Mouse (Mus musculus) midbrain, embryonic 15.5 days (tissue): Measurements from ENCODE around the gene Bnc1. TPM values are rescaled to one million over a fixed set of nuclear protein-coding genes. Genes with fewer than 3 reads are reported as not detected.

Source experiments
- ATAC-seq: fragments of 200-750 bp; cut with Nextera tagmentation; replicated peaks from 2 replicates; pipeline ENCODE4 v1.8.0; 2017; ENCODE audit warnings: moderate TSS enrichment
- H3K27ac ChIP-seq: fragments of 300-500 bp; sonication (generic); 2 replicates; pipeline ENCODE4 v1.5.1; 2015; ENCODE audit warnings: mild to moderate bottlenecking, inconsistent platforms
- H3K27me3 ChIP-seq: fragments of 300-500 bp; sonication (generic); replicated peaks from 2 replicates; pipeline ENCODE4 v1.6.1; 2015; ENCODE audit warnings: inconsistent platforms
- H3K36me3 ChIP-seq: fragments of 300-500 bp; sonication (generic); replicated peaks from 2 replicates; pipeline ENCODE4 v1.6.1; 2015; ENCODE audit warnings: inconsistent platforms
- H3K4me1 ChIP-seq: fragments of 300-500 bp; sonication (generic); 2 replicates; pipeline ENCODE4 v1.6.1; 2015; ENCODE audit warnings: inconsistent platforms
- H3K4me2 ChIP-seq: fragments of 300-500 bp; sonication (generic); 2 replicates; pipeline ENCODE4 v1.6.1; 2015; ENCODE audit warnings: inconsistent platforms, mild to moderate bottlenecking, moderate library complexity
- H3K4me3 ChIP-seq: fragments of 300-500 bp; sonication (generic); 2 replicates; pipeline ENCODE4 v1.5.1; 2015; ENCODE audit warnings: mild to moderate bottlenecking, inconsistent platforms
- H3K9ac ChIP-seq: fragments of 300-500 bp; sonication (generic); 2 replicates; pipeline ENCODE4 v1.6.1; 2015; ENCODE audit warnings: mild to moderate bottlenecking, inconsistent platforms
- H3K9me3 ChIP-seq: fragments of 300-500 bp; sonication (generic); 2 replicates; pipeline ENCODE4 v1.6.1; 2016; ENCODE audit warnings: inconsistent platforms
- WGBS: fragments of 180-500 bp; shearing (Covaris S2); methylation state at CpG from one replicate; pipeline ENCODE4 v1.1.7; 2015; ENCODE audit warnings: mixed read lengths; 5-methylcytosine and 5-hydroxymethylcytosine counted together
- polyA plus RNA-seq: library from polyadenylated mRNA; unstranded; fragments of >200 nt; fragmentation: Nextera tagmentation; extraction: Ambion mirVana; gene quantifications from 2 replicates; pipeline ENCODE4 v1.2.1, GENCODE M21; 2015

The Bnc1 gene
- polyA plus RNA-seq, 1 experiment from 2014 or later, result 0.08 TPM

GRCm38 (mm10) chr7:82004228-82004627 is 12.1 kb upstream of the Bnc1 start:
- H3K4me1 ChIP-seq, result no peaks in the 10 kb centered on the region
- no peaks in the 10 kb centered on the region for H3K9me3 ChIP-seq
- ATAC-seq, result no peak
- H3K27me3 ChIP-seq, result no peaks in the 10 kb centered on the region
- H3K4me2 ChIP-seq, result no peak overlapping the region
- no peak overlapping the region for H3K4me3 ChIP-seq
- no peak overlapping the region for H3K9ac ChIP-seq
- WGBS, result 65% methylated on average over 2 of the region's 2 CpGs
- no peak overlapping the region for H3K27ac ChIP-seq
- no peaks in the 10 kb centered on the region for H3K36me3 ChIP-seq

- 80% methylated on average over 2 of the region's 2 CpGs for WGBS
- no peaks in the 10 kb centered on the region for H3K36me3 ChIP-seq
- H3K27me3 ChIP-seq, result peaks cover 18% of the 10 kb centered on the region
- H3K9ac ChIP-seq, result no peak overlapping the region
- ATAC-seq, result no peak
- H3K4me1 ChIP-seq, result no peaks in the 10 kb centered on the region
- H3K4me3 ChIP-seq, result no peak overlapping the region
- no peaks in the 10 kb centered on the region for H3K9me3 ChIP-seq
- no peak overlapping the region for H3K27ac ChIP-seq
- no peak overlapping the region for H3K4me2 ChIP-seq
Observed at GRCm38 (mm10) chr7:81999816-82000215, 7.7 kb upstream of the Bnc1 start.

GRCm38 (mm10) chr7:81999372-81999771 is 7.3 kb upstream of the Bnc1 start:
- H3K9me3 ChIP-seq, result no peaks in the 10 kb centered on the region
- H3K36me3 ChIP-seq, result no peaks in the 10 kb centered on the region
- no peak overlapping the region for H3K4me2 ChIP-seq
- 71% methylated on average over 7 of the region's 7 CpGs for WGBS
- H3K27ac ChIP-seq, result no peak overlapping the region
- no peak overlapping the region for H3K9ac ChIP-seq
- H3K4me1 ChIP-seq, result no peaks in the 10 kb centered on the region
- no peak overlapping the region for H3K4me3 ChIP-seq
- no peak for ATAC-seq
- peaks cover 22% of the 10 kb centered on the region for H3K27me3 ChIP-seq

GRCm38 (mm10) chr7:81995975-81996374 is 3.9 kb upstream of the Bnc1 start:
- Histone ChIP-seq H3K27me3 (peaks cover 54% of the 10 kb centered on the region), H3K9me3 (no peaks in the 10 kb centered on the region), H3K36me3 (no peaks in the 10 kb centered on the region), H3K4me3 (no peak overlapping the region), H3K4me1 (peaks cover 13% of the 10 kb centered on the region), H3K9ac (no peak overlapping the region), H3K4me2 (no peak overlapping the region), H3K27ac (no peak overlapping the region)
- ATAC-seq, result no peak
- 27% methylated on average over 9 of the region's 9 CpGs for WGBS

- peaks cover 59% of the 10 kb centered on the region for H3K27me3 ChIP-seq
- 86% methylated on average over 6 of the region's 6 CpGs for WGBS
Observed at GRCm38 (mm10) chr7:81995126-81995525, 3.0 kb upstream of the Bnc1 start.

GRCm38 (mm10) chr7:81993140-81993539 is 1.0 kb upstream of the Bnc1 start:
- no peak for ATAC-seq
- 0 out of 2 replicates have a peak overlapping the region, but pooled peaks have one; percentile 89 for H3K4me2 ChIP-seq
- WGBS, result 48% methylated on average over 7 of the region's 7 CpGs
- no peak overlapping the region for H3K27ac ChIP-seq
- H3K27me3 ChIP-seq, result peaks cover 74% of the 10 kb centered on the region
- no peaks in the 10 kb centered on the region for H3K36me3 ChIP-seq
- H3K4me3 ChIP-seq, result no peak overlapping the region
- H3K9me3 ChIP-seq, result no peaks in the 10 kb centered on the region
- H3K9ac ChIP-seq, result no peak overlapping the region
- H3K4me1 ChIP-seq, result peaks cover 13% of the 10 kb centered on the region

More at GRCm38 (mm10) chr7:81995126-81995525, 3.0 kb upstream of the Bnc1 start:
- H3K27ac ChIP-seq, result no peak overlapping the region
- no peak overlapping the region for H3K4me3 ChIP-seq
- H3K36me3 ChIP-seq, result no peaks in the 10 kb centered on the region
- peaks cover 13% of the 10 kb centered on the region for H3K4me1 ChIP-seq
- ATAC-seq, result no peak
- no peak overlapping the region for H3K9ac ChIP-seq
- H3K9me3 ChIP-seq, result no peaks in the 10 kb centered on the region
- no peak overlapping the region for H3K4me2 ChIP-seq

GRCm38 (mm10) chr7:81991611-81992061 is 456 bp downstream of the Bnc1 start:
- Histone ChIP-seq H3K36me3 (no peaks in the 10 kb centered on the region), H3K9ac (peak overlapping the region; percentile 20; the same call in 1 of the 2 replicates), H3K27me3 (peaks cover 71% of the 10 kb centered on the region), H3K4me2 (peak overlapping the region; percentile 89), H3K4me1 (peaks cover 13% of the 10 kb centered on the region), H3K4me3 (peak overlapping the region; percentile 47), H3K27ac (no peak overlapping the region), H3K9me3 (no peaks in the 10 kb centered on the region)
- WGBS, result under 1% methylated on average over 36 of the region's 36 CpGs
- no peak; the same call in 1 of the 2 replicates for ATAC-seq

- Histone ChIP-seq H3K4me1 (peaks cover 13% of the 10 kb centered on the region), H3K4me2 (peak overlapping the region; percentile 89), H3K9ac (no peak overlapping the region), H3K4me3 (no peak overlapping the region), H3K27ac (no peak overlapping the region), H3K27me3 (peaks cover 70% of the 10 kb centered on the region), H3K9me3 (no peaks in the 10 kb centered on the region), H3K36me3 (no peaks in the 10 kb centered on the region)
- whole genome bisulfite sequencing, result 5% methylated on average over 12 of the region's 12 CpGs
- ATAC-seq, result no peak
Observed at GRCm38 (mm10) chr7:81991116-81991515, 976 bp downstream of the Bnc1 start.

- Histone ChIP-seq H3K27me3 (peaks cover 2% of the 10 kb centered on the region), H3K4me3 (no peak overlapping the region), H3K4me2 (no peak overlapping the region), H3K9ac (no peak overlapping the region), H3K36me3 (no peaks in the 10 kb centered on the region), H3K27ac (no peak overlapping the region), H3K4me1 (no peaks in the 10 kb centered on the region), H3K9me3 (no peaks in the 10 kb centered on the region)
- WGBS, result 89% methylated on average over 6 of the region's 6 CpGs
- no peak for ATAC-seq
Observed at GRCm38 (mm10) chr7:81983651-81984050, 8.4 kb downstream of the Bnc1 start.

- no peaks in the 10 kb centered on the region for H3K36me3 ChIP-seq
- H3K4me2 ChIP-seq, result no peak overlapping the region
- H3K4me3 ChIP-seq, result no peak overlapping the region
- no peaks in the 10 kb centered on the region for H3K4me1 ChIP-seq
- no peaks in the 10 kb centered on the region for H3K27me3 ChIP-seq
- no peak for ATAC-seq
- H3K27ac ChIP-seq, result no peak overlapping the region
- H3K9me3 ChIP-seq, result no peaks in the 10 kb centered on the region
- WGBS, result 78% methylated on average over 8 of the region's 8 CpGs
- H3K9ac ChIP-seq, result no peak overlapping the region
Observed at GRCm38 (mm10) chr7:81978304-81978703, 13.8 kb downstream of the Bnc1 start.

- no peaks in the 10 kb centered on the region for H3K9me3 ChIP-seq
- no peaks in the 10 kb centered on the region for H3K4me1 ChIP-seq
- H3K36me3 ChIP-seq, result no peaks in the 10 kb centered on the region
- H3K27me3 ChIP-seq, result no peaks in the 10 kb centered on the region
- H3K4me3 ChIP-seq, result no peak overlapping the region
- H3K9ac ChIP-seq, result no peak overlapping the region
- H3K4me2 ChIP-seq, result no peak overlapping the region
- H3K27ac ChIP-seq, result no peak overlapping the region
- WGBS, result 93% methylated on average over 10 of the region's 10 CpGs
- ATAC-seq, result no peak
Observed at GRCm38 (mm10) chr7:81974616-81975015, 17.5 kb downstream of the Bnc1 start.

- Histone ChIP-seq H3K9ac (no peak overlapping the region), H3K9me3 (no peaks in the 10 kb centered on the region), H3K36me3 (no peaks in the 10 kb centered on the region), H3K4me1 (no peaks in the 10 kb centered on the region), H3K4me3 (no peak overlapping the region), H3K27me3 (no peaks in the 10 kb centered on the region), H3K27ac (no peak overlapping the region), H3K4me2 (no peak overlapping the region)
- no peak for ATAC-seq
- 92% methylated on average over 12 of the region's 12 CpGs for WGBS
Observed at GRCm38 (mm10) chr7:81973939-81974338, 18.2 kb downstream of the Bnc1 start.

- H3K9me3 ChIP-seq, result no peaks in the 10 kb centered on the region
- no peak overlapping the region for H3K4me2 ChIP-seq
- no peak overlapping the region for H3K27ac ChIP-seq
- no peaks in the 10 kb centered on the region for H3K36me3 ChIP-seq
- no peaks in the 10 kb centered on the region for H3K4me1 ChIP-seq
- no peaks in the 10 kb centered on the region for H3K27me3 ChIP-seq
- no peak overlapping the region for H3K9ac ChIP-seq
- 96% methylated on average over 5 of the region's 5 CpGs for WGBS
- no peak for ATAC-seq
- no peak overlapping the region for H3K4me3 ChIP-seq
Observed at GRCm38 (mm10) chr7:81973339-81973738, 18.8 kb downstream of the Bnc1 start.
